Mouse (Mus musculus): ENCODE results near the gene Bnc1.

Bnc1 gene

DNA sequence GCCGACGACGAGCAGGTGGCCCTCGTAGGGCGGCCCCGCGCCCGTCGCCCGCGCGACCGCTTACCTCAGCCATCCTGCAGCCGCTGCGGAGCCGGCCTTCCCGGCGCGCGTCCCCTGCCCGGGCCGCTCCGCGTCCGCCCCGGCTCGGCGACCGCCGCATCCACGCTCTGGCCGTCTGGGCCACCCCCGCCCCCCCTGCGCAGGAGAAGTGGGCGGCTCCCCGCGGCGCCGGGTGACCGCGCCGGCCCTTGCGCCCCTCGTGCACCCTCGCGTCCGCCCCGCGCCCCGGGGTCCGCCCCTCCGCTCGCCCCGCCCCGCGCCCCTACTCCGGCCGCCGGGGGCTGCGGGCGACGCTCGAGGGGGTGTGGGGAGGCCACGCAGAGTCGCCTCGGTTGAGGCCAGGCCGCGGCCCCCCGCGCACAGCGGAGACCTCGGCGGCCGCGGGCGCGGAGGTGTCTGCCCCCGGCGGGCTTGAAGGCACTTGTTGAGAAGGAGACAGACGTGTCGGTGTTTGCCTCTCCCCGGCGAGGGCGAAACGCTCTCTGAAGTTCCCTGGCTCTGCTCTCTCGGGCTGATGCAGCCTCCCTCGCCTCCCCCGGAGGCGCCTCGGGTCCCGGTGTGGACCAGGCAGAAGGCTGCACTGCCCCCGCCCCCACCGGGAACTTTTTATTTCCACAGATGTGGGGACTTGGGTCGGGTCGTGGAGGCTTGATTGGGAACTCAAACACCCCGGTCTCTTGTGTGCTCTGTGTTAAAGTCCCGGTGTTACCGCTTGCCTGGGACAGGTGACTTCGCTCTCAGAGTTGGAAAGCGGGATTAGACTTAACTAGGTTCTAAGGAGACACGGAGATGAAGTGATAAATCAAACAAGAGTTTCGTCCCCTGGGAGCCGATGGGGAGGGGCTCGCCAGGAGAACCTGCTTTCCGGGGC is at the start of gene Bnc1:
Gene Bnc1, minus strand, starts transcription at position 162 of the 931 bp plus-strand sequence.
- DNase-seq (ENCODE audit: low read depth): no peak

DNA sequence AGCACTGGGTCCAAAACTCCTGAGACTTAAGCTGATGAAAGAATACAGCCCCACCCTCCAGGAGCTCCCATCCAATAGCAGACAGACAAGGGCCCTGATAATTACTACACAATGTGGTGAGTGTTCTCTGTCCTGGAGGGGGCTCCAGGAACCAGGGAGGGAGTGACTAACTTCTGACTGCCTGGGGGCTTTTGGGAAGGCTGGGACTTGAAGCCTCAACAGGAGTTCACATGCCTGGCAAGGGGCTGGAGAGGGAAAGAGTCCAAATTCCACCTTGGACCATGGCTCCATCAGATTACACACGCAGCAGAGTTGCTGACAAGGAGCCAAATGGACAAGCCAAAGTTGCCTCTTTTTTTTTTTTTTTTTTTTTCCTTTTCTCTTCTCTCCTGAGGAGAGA is 41.3 kb upstream of the Bnc1 start:
- no peak for DNase-seq (ENCODE audit: low read depth)

- DNase-seq (ENCODE audit: low read depth): no peak
Observed at GRCm38 (mm10) chr7:82029666-82030065, 37.6 kb upstream of the Bnc1 start.

DNA sequence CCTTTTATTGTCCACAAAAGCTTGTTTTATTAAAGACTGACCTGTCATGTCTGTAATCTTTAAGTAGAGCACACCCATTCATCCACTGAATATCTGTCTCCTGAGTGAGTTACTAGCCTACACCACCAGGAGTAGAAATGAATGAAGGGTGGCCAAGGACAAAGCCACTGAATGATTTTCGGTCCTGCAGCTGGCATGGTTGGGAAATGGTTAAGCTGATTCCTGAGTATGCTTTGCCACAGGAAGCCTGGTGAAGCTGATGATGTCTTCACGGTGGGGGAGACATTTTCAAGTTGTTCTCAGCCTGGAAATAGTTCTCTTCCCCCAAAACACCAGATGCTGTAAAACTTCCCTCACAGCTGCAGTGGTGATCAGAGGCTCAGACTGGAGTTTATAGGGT is 33.7 kb upstream of the Bnc1 start:
- DNase-seq (ENCODE audit: low read depth): no peak

DNA sequence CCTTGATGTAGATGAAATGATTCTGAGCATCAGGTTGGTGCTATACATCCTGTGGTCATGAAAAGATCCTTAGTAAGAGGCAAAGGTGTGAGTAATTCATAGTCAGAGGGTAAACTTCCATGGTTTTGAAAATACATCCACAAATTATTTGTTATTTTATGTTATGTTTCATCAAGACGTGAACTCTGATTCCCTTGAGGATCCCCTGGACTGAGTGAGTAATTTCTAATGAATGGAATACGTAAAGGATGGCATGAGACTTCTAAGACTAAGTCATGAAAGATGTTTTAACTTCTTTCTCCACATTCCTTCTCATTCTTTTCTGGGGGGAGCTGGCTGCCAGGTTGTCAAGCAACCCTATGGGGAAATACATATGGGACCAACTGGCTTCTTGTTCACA is 31.6 kb upstream of the Bnc1 start:
- DNase-seq (ENCODE audit: low read depth): no peak

- no peak for DNase-seq (ENCODE audit: low read depth)
Observed at GRCm38 (mm10) chr7:82022404-82022803, 30.3 kb upstream of the Bnc1 start.

DNA sequence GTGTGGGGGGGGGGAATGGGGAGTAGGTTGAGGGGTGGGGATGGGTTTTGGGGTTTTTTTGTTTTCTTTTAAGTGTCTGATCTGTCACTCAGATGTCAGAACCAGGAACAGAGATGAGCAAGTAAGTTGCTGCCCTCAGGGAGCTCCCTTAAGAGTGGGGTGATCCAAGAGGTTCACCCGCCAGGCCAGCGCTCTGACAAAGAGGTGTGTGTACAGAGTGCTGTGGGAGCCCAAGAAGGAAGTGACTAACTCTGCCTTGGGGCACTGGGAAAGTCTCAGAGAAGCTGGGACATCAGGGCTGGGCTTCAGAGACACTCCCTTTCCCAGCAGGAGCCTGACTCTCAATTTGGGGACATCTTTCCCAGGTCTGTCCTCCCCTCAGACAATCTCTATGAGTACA is 25.9 kb upstream of the Bnc1 start:
- no peak for DNase-seq (ENCODE audit: low read depth)

DNA sequence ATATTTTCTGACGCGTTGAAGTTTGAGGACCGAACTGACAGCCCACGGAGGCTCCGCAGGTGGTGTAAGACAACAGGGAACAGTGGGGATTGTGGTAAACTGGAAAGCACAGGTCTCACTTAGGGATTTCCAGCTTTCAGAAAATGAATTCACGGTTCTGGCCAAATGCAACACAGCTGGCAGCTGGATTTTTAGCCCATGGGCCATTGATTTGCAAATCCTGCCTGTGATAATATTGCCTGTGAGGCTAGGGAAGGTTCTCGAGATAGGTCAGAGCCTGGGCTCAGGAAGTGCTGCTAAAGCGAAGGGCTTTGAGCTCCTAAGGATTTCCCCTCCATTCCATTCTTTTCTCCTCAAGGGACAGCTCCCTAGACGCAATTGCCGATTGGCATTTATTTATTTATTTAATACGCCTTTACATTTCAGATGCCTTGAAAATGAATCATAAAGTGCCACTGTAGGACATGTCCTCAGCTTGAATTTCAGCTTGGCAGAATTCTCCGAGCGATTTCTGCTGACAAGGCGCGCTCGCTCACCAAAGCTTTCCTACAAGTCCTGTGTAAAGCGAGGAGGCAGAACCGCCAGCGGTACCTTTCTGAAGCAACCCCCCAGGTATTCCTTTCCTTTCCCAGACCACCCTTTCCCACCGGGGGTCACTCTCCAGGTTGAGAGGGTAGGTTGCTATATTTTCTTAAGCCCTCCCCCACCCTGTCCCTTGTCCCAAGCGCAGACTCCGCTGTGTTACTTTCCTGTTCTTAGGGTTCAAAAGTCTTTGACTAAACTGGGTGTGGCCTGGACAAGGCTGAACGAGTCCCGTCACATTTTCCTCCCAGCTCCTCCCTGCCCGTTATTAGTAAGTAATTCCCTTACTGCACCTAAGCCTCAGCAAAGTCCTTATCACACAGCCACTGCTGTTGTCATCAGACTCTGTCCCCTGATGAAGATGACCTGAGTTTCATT is 24.9 kb upstream of the Bnc1 start:
- no peak for DNase-seq (ENCODE audit: low read depth)

GRCm38 (mm10) chr7:82012472-82012871 is 20.4 kb upstream of the Bnc1 start:
- no peak for DNase-seq (ENCODE audit: low read depth)

DNA sequence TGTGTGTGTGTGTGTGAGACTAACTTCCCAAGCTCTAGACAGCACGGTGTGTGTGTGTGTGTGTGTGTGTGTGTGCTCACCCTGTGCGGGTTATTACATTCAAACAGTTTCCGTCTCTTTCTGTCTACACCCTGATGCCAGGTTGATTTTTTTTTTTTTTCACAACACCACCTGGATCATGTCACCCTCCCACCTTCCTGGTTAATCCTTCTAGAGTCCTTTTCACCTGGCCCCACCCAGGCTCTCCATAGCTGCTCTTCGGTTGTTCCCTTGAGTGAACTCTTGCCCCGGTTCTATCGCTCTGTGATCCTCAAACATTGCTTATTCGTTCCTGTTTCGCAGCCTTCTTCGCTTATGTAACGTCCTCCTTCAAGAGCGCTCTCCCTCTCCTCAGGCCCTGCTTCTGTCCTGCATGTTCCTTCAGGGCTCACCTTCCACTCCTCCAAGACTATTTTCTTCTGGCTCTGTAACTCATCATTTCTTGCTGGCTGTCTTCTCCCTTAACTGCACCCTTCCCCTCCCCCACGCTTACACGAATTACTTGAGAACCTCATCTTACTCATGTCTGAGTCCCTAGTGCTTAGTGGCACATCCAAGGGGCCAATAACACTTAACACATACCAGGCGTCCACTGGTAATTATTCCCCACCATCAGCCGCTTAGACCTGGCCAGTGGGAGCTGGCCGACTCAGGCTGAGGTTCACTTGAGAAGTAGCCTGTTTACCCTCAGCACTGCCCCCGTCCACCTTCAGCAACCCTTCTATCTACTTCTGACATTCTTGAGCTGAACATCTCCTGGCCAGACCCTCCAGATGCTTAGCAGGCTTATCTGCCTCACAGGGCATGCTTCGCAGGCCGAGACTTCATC is 19.7 kb upstream of the Bnc1 start:
- no peak for DNase-seq (ENCODE audit: low read depth)

DNA sequence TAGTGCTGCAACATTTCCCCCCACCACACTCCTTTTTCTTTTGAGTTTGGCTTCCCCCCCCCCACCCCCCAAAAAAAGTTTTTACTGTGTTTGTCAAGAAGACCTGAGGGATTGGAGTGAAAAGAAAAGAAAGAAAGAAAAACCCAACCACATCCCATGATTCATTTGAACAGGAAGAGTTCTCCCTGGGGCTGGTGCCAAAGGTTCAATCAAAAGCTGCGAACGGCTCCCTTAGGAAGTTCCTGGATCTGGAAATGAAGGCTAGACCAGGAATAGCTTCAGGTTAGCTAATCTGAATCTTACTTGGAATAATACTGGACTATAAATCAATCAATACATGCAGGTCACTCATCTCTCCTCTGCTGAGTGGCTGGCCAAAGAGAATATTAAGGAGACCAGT is 15.1 kb upstream of the Bnc1 start:
- DNase-seq (ENCODE audit: low read depth): no peak

- no peak for DNase-seq (ENCODE audit: low read depth)
Observed at GRCm38 (mm10) chr7:82004228-82004627, 12.1 kb upstream of the Bnc1 start.

DNA sequence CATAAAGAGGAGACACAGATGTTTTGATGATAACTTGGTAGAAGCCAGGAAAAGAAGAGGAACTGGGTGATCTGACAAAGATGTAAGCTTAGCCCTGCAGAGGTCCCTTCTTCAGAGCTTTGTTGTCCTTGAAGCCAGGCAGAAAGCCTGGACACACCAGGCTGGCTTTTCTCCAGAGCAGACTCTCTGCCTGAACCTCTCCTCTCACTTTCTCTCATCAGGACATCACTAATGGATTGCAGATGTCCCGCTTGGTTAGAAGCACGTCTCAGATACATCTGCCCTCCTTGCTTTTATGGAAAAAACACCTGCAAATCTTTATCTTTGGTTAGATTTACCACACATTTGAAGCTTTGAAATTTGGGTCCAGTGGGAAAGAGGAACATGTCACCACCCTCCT is 7.7 kb upstream of the Bnc1 start:
- DNase-seq (ENCODE audit: low read depth): no peak

DNA sequence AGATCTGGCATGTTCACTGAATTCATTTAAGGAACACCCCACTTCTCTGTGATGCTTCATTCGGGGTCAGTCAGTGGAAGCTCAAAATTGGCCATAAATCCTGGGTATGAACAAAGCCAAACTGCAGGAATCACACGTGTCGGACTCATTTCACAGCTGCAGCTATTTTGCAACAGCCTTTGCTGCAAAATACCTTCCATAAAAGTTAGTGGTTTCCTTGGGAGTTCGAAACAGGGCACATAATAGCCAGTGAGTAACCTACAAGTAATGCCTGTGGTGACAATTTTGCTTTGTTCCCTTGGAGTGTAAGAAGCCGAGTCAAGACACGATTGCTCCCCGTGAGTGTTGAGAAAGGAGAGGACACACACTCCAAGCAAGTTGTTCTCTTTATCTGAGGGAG is 7.3 kb upstream of the Bnc1 start:
- DNase-seq (ENCODE audit: low read depth): no peak

DNA sequence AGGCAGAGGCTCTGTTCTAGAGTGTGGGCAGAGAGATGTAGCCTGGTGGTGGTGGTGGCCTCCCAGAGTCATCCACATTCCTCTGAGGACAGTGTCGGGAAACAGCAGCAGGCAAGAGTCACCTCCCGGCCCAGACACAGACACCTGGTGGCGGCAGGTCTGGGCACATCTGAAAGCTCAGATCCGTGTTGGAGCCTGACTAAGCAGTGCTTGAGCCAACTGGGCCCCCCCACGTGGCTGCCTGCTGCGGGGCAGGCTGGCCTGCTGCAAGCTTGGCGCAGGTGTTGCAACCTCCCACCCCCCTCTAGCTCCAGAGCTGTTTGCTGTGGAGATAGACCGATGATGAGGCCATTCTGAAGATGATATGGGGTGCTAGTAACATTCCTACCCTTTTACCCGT is 3.9 kb upstream of the Bnc1 start:
- DNase-seq (ENCODE audit: low read depth): no peak

DNA sequence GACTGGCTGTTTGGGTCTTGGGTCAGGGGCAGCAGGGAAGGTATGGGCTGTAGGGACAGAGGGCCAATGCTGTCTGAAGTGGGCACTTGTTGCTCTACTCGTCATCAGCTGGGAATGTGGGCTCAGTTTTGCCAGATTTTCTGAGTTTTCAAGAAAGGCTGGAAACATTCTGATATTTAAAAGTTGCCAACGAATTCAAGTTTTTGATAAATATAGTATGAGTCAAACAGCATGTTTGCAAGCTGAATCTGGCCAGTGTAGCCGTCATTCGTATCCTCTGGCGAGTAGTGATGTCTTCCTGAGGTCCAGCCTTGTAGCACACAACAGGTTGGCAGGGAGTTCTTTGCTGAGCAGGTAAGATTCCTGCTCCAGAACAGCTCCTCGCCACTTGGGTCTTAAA is 3.0 kb upstream of the Bnc1 start:
- no peak for DNase-seq (ENCODE audit: low read depth)

GRCm38 (mm10) chr7:81993140-81993539 is 1.0 kb upstream of the Bnc1 start:
- no peak for DNase-seq (ENCODE audit: low read depth)

- DNase-seq (ENCODE audit: low read depth): no peak
Observed at GRCm38 (mm10) chr7:81991611-81992061, 456 bp downstream of the Bnc1 start.

DNA sequence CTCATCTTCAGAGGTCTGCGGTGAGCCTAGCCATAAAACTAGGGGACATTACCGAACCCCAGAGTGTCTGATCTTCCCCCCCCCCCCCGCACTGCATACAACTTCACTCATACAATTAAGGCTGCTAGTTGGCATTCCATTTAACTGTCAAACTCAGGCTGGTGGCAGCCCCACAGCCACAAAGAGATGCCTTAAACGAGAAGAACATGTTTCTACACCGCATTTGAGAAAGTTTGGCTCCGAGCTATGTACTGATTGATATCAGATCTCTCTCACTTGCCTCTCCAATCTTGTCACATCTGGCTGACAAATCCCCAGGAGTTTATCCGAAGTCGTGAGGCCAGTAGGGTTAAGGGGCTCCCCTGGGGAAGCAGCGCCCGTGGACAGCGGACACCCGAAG is 976 bp downstream of the Bnc1 start:
- no peak for DNase-seq (ENCODE audit: low read depth)

DNA sequence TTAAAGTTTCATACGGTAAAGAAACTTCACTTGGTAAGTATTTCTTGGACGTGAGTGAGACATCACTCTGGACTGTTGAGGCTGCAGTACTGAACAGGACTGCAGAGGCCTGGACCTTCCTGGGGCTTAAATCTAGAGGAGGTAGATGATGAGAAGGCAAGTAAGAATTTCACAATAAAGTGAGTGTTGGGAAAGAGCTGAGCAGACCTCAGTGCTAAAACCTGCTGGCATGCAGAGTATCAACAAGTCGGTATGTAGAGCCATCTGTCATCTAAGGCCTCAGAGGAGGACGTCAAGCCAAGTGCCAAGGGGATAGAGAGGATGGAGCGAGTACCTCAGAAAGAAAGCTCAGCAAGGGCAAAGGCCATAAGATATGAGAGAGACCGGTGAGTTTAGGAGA is 8.4 kb downstream of the Bnc1 start:
- no peak for DNase-seq (ENCODE audit: low read depth)

- DNase-seq (ENCODE audit: low read depth): no peak
Observed at GRCm38 (mm10) chr7:81978304-81978703, 13.8 kb downstream of the Bnc1 start.

DNA sequence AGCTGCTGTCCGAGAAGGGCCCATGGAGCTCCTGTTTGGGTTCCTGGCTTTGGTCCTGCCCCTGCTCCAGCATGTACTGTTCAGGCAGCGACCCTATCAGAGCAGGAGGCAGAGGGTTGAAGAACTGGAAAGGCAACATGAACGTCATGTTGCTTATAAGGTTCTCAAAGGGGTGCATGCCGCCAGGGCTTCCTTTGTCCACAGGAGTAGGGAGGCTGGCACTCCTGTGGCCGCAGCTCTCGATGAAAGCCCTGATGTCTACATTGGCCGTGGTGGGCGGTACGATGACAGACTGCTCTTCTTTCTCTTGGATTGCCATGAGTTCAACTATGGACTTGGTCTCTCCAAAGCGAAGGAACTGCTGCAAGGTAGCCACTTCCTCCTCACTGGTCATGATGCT is 17.5 kb downstream of the Bnc1 start:
- no peak for DNase-seq (ENCODE audit: low read depth)
